Mouse (Mus musculus) spleen, adult 2 months (tissue): Measurements from ENCODE around the gene Odr4. TPM values are rescaled to one million over a fixed set of nuclear protein-coding genes. Genes with fewer than 3 reads are reported as not detected.
A peak's percentile ranks its signal among the peaks of the same experiment; 100 is the strongest.

Experiments used
- DNase-seq, 2 experiments: peaks; one replicate each; pipeline versions ENCODE4 v3.0.0 to v3.0.0-alpha.2; 2012 to 2021; ENCODE audit warnings: low spot score in 2 of 2, low read depth in 1 of 2
- H3K27ac ChIP-seq: fragments of 200-500 bp; 2 replicates; pipeline ENCODE4 v1.5.1; 2012; ENCODE audit warnings: low read length, inconsistent platforms; ENCODE audit not compliant: insufficient read depth
- H3K27me3 ChIP-seq: fragments of 200-500 bp; 2 replicates; pipeline ENCODE4 v1.6.1; 2012; ENCODE audit warnings: mild to moderate bottlenecking, moderate library complexity, low read length, inconsistent platforms; ENCODE audit not compliant: control insufficient read depth, insufficient read depth
- H3K36me3 ChIP-seq: fragments of 200-500 bp; 2 replicates; pipeline ENCODE4 v1.6.1; 2012; ENCODE audit warnings: mild to moderate bottlenecking, low read length, inconsistent platforms; ENCODE audit not compliant: control insufficient read depth, insufficient read depth
- H3K4me1 ChIP-seq: fragments of 200-500 bp; 2 replicates; pipeline ENCODE4 v1.6.1; 2011; ENCODE audit warnings: inconsistent platforms; ENCODE audit not compliant: control insufficient read depth, insufficient read depth, insufficient read length
- H3K4me3 ChIP-seq: fragments of 200-500 bp; 2 replicates; pipeline ENCODE4 v1.5.1; 2011; ENCODE audit warnings: mild to moderate bottlenecking, inconsistent platforms; ENCODE audit not compliant: insufficient read depth, insufficient read length; ENCODE audit errors: extremely low read depth
- CTCF ChIP-seq: fragments of 200-500 bp; IDR thresholded peaks from 2 replicates; pipeline ENCODE4 v1.5.1; 2011; ENCODE audit warnings: mild to moderate bottlenecking, inconsistent platforms; ENCODE audit not compliant: insufficient read depth, insufficient read length, insufficient replicate concordance; ENCODE audit errors: extremely low read depth
- POLR2A ChIP-seq: fragments of 200-500 bp; IDR thresholded peaks from 2 replicates; pipeline ENCODE4 v1.6.1; 2011; ENCODE audit warnings: low read depth, low read length, inconsistent platforms
- WGBS: fragments of 180-500 bp; shearing (Covaris S2); methylation state at CpG from one replicate; pipeline ENCODE4 v1.1.7; 2018; 5-methylcytosine and 5-hydroxymethylcytosine counted together
- polyA plus RNA-seq: library from polyadenylated mRNA; depleted of rRNA; stranded (reverse); fragments of >200 nt; gene quantifications from 2 replicates; pipeline ENCODE4 v1.2.3, GENCODE M21; 2012; rRNA removed

Odr4 gene
- 1.6 and 2.3 TPM in 2 replicates for polyA plus RNA-seq

- Histone ChIP-seq H3K27ac (peak within 1 kb of the TSS; percentile 99), H3K4me3 (peak within 1 kb of the TSS; percentile 97), H3K27me3 (no peaks in the 10 kb centered on the region), H3K36me3 (peaks cover 6% of the 10 kb centered on the region; the same call in 1 of the 2 replicates), H3K4me1 (no peaks in the 10 kb centered on the region; the same call in none of the 2 replicates)
- TF ChIP-seq CTCF (peak; percentile 49; the same call in 1 of the 2 replicates), POLR2A (no peak; the same call in 1 of the 2 replicates)
- peak; percentile 95 to 98 for DNase-seq
- WGBS = under 1% methylated on average over 76 of the region's 76 CpGs
Measured at GRCm38 (mm10) chr1:150392638-150393487, at the start of gene Odr4, which contains the start of gene Tpr. Gene Odr4 (minus strand): TSS chr1:150393080. Gene Tpr (plus strand): TSS chr1:150392838.

- peaks cover 44% of the 10 kb centered on the region for H3K36me3 ChIP-seq
- H3K4me1 ChIP-seq = no peaks in the 10 kb centered on the region
- TF ChIP-seq POLR2A (no peak), CTCF (no peak)
- no peaks in the 10 kb centered on the region for H3K27me3 ChIP-seq
- H3K27ac ChIP-seq = no peak overlapping the region
- no peak for DNase-seq
- WGBS = 83% methylated on average over 4 of the region's 4 CpGs
- no peak overlapping the region for H3K4me3 ChIP-seq
Measured at GRCm38 (mm10) chr1:150441731-150442130, 48.9 kb upstream of the Odr4 start.

- Histone ChIP-seq H3K27me3 (no peaks in the 10 kb centered on the region), H3K36me3 (peaks cover 46% of the 10 kb centered on the region), H3K4me1 (no peaks in the 10 kb centered on the region), H3K27ac (no peak overlapping the region), H3K4me3 (no peak overlapping the region)
- 92% methylated on average over 3 of the region's 3 CpGs for WGBS
- TF ChIP-seq POLR2A (no peak), CTCF (no peak)
- no peak for DNase-seq
Measured at GRCm38 (mm10) chr1:150438641-150439040, 45.8 kb upstream of the Odr4 start.

GRCm38 (mm10) chr1:150426216-150426615, 33.3 kb upstream of the Odr4 start:
- no peak for DNase-seq
- H3K36me3 ChIP-seq = peaks cover 48% of the 10 kb centered on the region
- no peak overlapping the region for H3K4me3 ChIP-seq
- H3K27ac ChIP-seq = no peak overlapping the region
- TF ChIP-seq POLR2A (no peak), CTCF (no peak)
- H3K4me1 ChIP-seq = no peaks in the 10 kb centered on the region
- WGBS = 69% methylated on average over 3 of the region's 3 CpGs
- no peaks in the 10 kb centered on the region for H3K27me3 ChIP-seq

GRCm38 (mm10) chr1:150425665-150426064, 32.8 kb upstream of the Odr4 start:
- no peak overlapping the region for H3K4me3 ChIP-seq
- 81% methylated on average over 9 of the region's 9 CpGs for whole genome bisulfite sequencing
- peaks cover 45% of the 10 kb centered on the region for H3K36me3 ChIP-seq
- no peaks in the 10 kb centered on the region for H3K27me3 ChIP-seq
- DNase-seq = no peak
- H3K4me1 ChIP-seq = no peaks in the 10 kb centered on the region
- TF ChIP-seq POLR2A (no peak), CTCF (no peak)
- no peak overlapping the region for H3K27ac ChIP-seq

GRCm38 (mm10) chr1:150418426-150418825, 25.5 kb upstream of the Odr4 start:
- no peak overlapping the region for H3K27ac ChIP-seq
- WGBS = 92% methylated on average over 4 of the region's 4 CpGs
- no peaks in the 10 kb centered on the region for H3K27me3 ChIP-seq
- no peak for TF ChIP-seq CTCF
- TF ChIP-seq POLR2A = no peak
- DNase-seq = no peak
- H3K36me3 ChIP-seq = peaks cover 51% of the 10 kb centered on the region
- H3K4me1 ChIP-seq = no peaks in the 10 kb centered on the region
- no peak overlapping the region for H3K4me3 ChIP-seq

GRCm38 (mm10) chr1:150416006-150416405, 23.1 kb upstream of the Odr4 start:
- DNase-seq = no peak
- Histone ChIP-seq H3K27ac (no peak overlapping the region), H3K4me3 (no peak overlapping the region), H3K27me3 (no peaks in the 10 kb centered on the region), H3K4me1 (no peaks in the 10 kb centered on the region), H3K36me3 (peaks cover 53% of the 10 kb centered on the region)
- no peak for TF ChIP-seq POLR2A
- no peak for TF ChIP-seq CTCF
- WGBS = 91% methylated on average over 3 of the region's 3 CpGs
